Mouse (Mus musculus) megakaryocyte, embryonic 14.5 days (primary cell): Measurements from ENCODE around the gene Emc9.

ENCODE experiments used
- FLI1 ChIP-seq: IDR thresholded peaks from 2 replicates; pipeline ENCODE4 v1.6.1; 2012; ENCODE audit warnings: low read length, inconsistent platforms, mixed read lengths
- GATA1 ChIP-seq: IDR thresholded peaks from 3 replicates; pipeline ENCODE4 v1.6.1; 2012; ENCODE audit warnings: mixed read lengths, low read length, inconsistent platforms, borderline replicate concordance

DNA sequence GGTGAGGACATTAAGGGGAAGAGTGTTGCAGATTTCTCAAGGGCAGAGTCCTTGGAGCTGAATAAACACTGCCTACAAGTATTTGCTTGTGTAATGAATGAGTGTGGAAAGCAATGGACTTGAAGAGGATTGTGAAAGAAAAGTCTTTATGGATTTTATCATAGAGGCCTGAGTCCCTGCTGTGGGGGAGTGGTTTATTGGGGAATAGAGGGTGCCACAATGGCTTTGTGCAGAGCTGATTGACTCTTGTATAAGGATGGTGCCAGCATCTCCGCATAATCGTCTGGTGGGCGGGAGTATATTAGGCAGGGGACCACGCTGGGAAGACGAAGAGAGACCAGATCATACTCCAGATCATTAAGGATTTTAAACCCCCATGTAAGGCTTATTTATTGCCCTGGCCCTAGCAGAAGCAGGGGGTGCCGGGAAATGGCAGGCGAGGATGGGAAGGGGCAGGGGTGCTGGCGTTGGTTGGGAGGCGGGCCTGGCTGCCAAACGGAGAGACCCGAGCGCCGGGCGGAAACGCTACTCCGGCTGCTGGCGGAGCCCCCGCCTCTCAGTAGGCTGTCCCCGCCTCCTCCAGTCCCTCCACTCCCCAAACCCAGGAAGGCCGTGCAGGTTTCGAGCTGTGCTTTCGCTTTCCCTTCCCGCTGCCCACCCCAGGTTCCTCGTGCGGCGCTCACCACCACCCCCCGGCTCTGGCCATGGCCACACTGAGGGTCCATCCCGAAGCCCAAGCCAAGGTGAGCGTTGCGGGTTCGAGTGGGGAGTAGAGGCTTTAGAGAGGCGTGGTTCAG, 7.0 kb downstream of the Emc9 start, which contains the start of gene Psme1:
- no peak for TF ChIP-seq GATA1
- TF ChIP-seq FLI1: no peak
